Mouse (Mus musculus) lung, postnatal 0 days (tissue): Measurements from ENCODE around the gene Ntn1. TPM values are rescaled to one million over a fixed set of nuclear protein-coding genes. Genes with fewer than 3 reads are reported as not detected.

Source experiments
- ATAC-seq: fragments of 200-750 bp; cut with Nextera tagmentation; 2 replicates; pipeline ENCODE4 v1.8.0; 2017; ENCODE audit warnings: moderate library complexity
- DNase-seq: peaks from one replicate; pipeline ENCODE4 v3.0.0-alpha.2; 2016; ENCODE audit warnings: low spot score
- H3K27ac ChIP-seq: fragments of 300-500 bp; sonication (generic); 2 replicates; pipeline ENCODE4 v1.5.1; 2014; ENCODE audit warnings: antibody characterized with exemption, mild to moderate bottlenecking, low read length, mixed read lengths
- H3K27me3 ChIP-seq: fragments of 300-500 bp; sonication (generic); replicated peaks from 2 replicates; pipeline ENCODE4 v1.6.1; 2014; ENCODE audit warnings: low read length, mixed read lengths; ENCODE audit not compliant: insufficient read depth
- H3K36me3 ChIP-seq: fragments of 300-500 bp; sonication (generic); 2 replicates; pipeline ENCODE4 v1.6.1; 2014; ENCODE audit warnings: low read length, mixed read lengths; ENCODE audit not compliant: insufficient read depth
- H3K4me1 ChIP-seq: fragments of 300-500 bp; sonication (generic); 2 replicates; pipeline ENCODE4 v1.6.1; 2014; ENCODE audit warnings: antibody characterized with exemption, low read depth, low read length, mixed read lengths; ENCODE audit not compliant: insufficient read depth
- H3K4me2 ChIP-seq: fragments of 300-500 bp; sonication (generic); replicated peaks from 2 replicates; pipeline ENCODE4 v1.6.1; 2014; ENCODE audit warnings: low read depth, mild to moderate bottlenecking, low read length, moderate library complexity, mixed read lengths
- H3K4me3 ChIP-seq: fragments of 300-500 bp; sonication (generic); 2 replicates; pipeline ENCODE4 v1.5.1; 2014; ENCODE audit warnings: low read depth, low read length
- H3K9ac ChIP-seq: fragments of 300-500 bp; sonication (generic); replicated peaks from 2 replicates; pipeline ENCODE4 v1.6.1; 2014; ENCODE audit warnings: low read depth, mild to moderate bottlenecking
- H3K9me3 ChIP-seq: fragments of 300-500 bp; sonication (generic); 2 replicates; pipeline ENCODE4 v1.6.1; 2016; ENCODE audit warnings: low read length, mixed read lengths
- CTCF ChIP-seq: IDR thresholded peaks from 2 replicates; pipeline ENCODE4 v1.5.1; 2016; ENCODE audit warnings: antibody characterized with exemption, mild to moderate bottlenecking
- EP300 ChIP-seq: IDR thresholded peaks from 2 replicates; pipeline ENCODE4 v1.6.1; 2016; ENCODE audit warnings: antibody characterized with exemption, mild to moderate bottlenecking, control low read depth
- WGBS: fragments of 180-500 bp; shearing (Covaris S2); extraction: QIAGEN DNeasy Blood & Tissue Kit; methylation state at CpG from one replicate; pipeline ENCODE4 v1.1.7; 2014; 5-methylcytosine and 5-hydroxymethylcytosine counted together
- polyA plus RNA-seq: library from polyadenylated mRNA; unstranded; fragments of >200 nt; fragmentation: Nextera tagmentation; extraction: Ambion mirVana; gene quantifications from 2 replicates; pipeline ENCODE4 v1.2.1, GENCODE M21; 2015

The Ntn1 gene
- polyA plus RNA-seq, 1 experiment from 2014 or later: 7.2 TPM

DNA sequence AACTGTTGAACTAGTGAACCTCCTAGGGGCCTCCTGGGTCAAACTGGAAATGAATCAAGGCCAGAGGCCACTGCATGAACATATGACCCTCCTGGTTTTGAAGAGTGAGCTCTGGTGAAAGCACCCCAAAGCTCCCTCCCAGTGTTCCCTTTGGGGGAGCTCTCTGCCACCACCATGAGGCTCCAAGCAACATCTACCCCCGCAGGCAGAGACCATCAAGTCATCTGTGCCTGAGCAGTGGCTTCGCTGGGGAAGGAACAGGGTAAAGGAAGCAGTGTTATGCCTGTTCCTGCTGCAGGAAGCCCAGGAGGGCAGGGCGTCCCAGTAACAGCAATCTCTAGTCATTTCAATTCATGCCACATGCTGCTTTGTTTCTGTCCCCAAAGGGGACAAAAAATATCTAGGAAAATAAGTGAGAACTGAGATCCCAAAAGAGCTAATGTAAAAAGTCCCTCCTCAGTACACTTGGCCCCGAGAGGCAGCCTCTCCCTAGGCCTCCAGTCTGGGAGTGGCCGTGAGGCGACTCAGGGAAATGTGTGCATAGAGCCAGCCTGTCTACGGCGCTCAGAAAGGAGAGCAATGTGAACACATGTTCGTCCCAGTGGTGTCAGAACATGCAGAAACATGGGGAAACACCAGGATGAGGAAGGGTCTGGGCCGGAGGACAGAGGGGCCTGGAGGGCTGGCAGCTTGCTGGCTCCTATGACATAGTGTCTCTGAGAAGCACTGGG is 139.3 kb downstream of the Ntn1 start:
- peak; percentile 27 for TF ChIP-seq CTCF
- TF ChIP-seq EP300: no peak
- H3K27ac ChIP-seq: no peak overlapping the region
- H3K9me3 ChIP-seq: no peaks in the 10 kb centered on the region
- DNase-seq (no peak), ATAC-seq (no peak)
- no peak overlapping the region for H3K4me3 ChIP-seq
- 0 out of 2 replicates have a peak, but pooled peaks cover 6% of the 10 kb centered on the region for H3K4me1 ChIP-seq
- 50% methylated on average over 10 of the region's 10 CpGs for WGBS
- no peaks in the 10 kb centered on the region for H3K36me3 ChIP-seq
- H3K27me3 ChIP-seq: no peaks in the 10 kb centered on the region
- H3K4me2 ChIP-seq: no peak overlapping the region
- no peak overlapping the region for H3K9ac ChIP-seq

DNA sequence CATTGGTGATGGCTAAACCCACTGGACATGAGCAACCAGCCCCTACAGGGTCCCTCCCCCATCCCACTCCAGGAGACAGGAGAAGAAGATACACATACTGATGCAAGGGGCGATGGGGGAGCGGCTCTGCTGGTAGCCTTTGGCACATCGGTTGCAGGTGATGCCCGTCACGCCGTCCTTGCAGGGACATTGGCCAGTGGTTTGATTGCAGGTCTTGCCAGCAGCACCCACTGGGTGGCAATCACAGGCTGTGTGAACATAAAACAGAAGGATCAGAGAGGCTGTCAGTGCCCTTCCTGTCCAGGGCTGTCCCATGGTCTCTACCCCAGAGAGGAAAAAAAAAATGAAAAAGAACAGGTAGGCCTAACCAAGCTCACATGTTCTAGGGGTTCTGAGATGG is 140.2 kb downstream of the Ntn1 start:
- Histone ChIP-seq H3K4me2 (no peak overlapping the region), H3K36me3 (no peaks in the 10 kb centered on the region), H3K9ac (no peak overlapping the region), H3K4me3 (no peak overlapping the region), H3K27ac (no peak overlapping the region), H3K27me3 (no peaks in the 10 kb centered on the region), H3K4me1 (0 out of 2 replicates have a peak, but pooled peaks cover 6% of the 10 kb centered on the region), H3K9me3 (no peaks in the 10 kb centered on the region)
- TF ChIP-seq EP300 (no peak), CTCF (peak; percentile 23; the same call in 1 of the 2 replicates)
- WGBS: 96% methylated on average over 6 of the region's 6 CpGs
- ATAC-seq (no peak), DNase-seq (no peak)

DNA sequence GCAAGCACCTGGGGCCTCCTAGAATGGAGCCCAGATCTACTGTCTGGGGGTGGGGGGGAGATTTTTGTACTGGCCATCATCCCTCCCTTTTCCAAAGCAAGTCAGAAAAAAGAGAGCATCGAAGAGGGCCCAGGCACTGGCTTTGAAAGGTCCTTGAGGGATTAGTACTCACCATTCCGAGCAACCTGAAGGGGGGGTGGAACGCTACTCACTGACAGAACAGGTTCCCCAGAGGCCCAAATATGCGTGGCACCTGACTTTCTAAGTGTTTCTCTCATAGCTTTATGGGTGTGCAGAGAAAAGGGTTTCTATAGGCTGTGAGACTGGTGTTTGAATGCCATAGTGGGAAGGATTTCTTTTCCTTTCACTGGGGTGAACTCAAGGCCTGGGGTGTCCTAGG is 142.1 kb downstream of the Ntn1 start:
- ATAC-seq: peak; percentile 66
- no peak overlapping the region for H3K4me3 ChIP-seq
- WGBS: 67% methylated on average over 4 of the region's 4 CpGs
- H3K4me2 ChIP-seq: no peak overlapping the region
- H3K4me1 ChIP-seq: 0 out of 2 replicates have a peak, but pooled peaks cover 6% of the 10 kb centered on the region
- H3K9me3 ChIP-seq: no peaks in the 10 kb centered on the region
- no peaks in the 10 kb centered on the region for H3K27me3 ChIP-seq
- TF ChIP-seq EP300 (0 out of 2 replicates have a peak, but pooled peaks have one; percentile 18), CTCF (peak; percentile 42)
- no peak overlapping the region for H3K9ac ChIP-seq
- H3K36me3 ChIP-seq: no peaks in the 10 kb centered on the region
- peak; percentile 72 for DNase-seq
- no peak overlapping the region for H3K27ac ChIP-seq

DNA sequence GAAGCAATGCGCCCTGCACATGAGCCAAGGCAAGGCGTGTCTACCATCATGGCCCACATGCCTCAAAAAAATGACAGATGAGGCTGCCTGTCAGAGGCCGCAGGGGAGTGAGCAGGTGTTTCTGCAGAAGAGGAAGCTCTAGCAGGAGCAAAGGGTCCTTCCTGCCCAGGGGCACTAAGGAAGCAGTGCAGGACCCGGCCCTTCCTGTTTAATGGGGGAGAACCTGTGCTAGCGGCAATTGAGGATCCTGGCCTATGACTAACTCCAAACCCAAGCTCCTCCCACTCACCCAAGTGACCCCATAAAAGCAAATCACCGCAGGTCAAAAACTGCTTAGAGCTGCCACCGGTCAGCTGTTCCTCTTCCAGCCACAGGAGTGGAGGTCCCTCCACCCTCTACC is 147.1 kb downstream of the Ntn1 start:
- Histone ChIP-seq H3K4me2 (no peak overlapping the region), H3K36me3 (no peaks in the 10 kb centered on the region), H3K27me3 (no peaks in the 10 kb centered on the region), H3K4me3 (no peak overlapping the region), H3K4me1 (no peaks in the 10 kb centered on the region), H3K27ac (no peak overlapping the region), H3K9me3 (no peaks in the 10 kb centered on the region), H3K9ac (no peak overlapping the region)
- 55% methylated on average over 7 of the region's 7 CpGs for WGBS
- TF ChIP-seq CTCF: no peak
- no peak for TF ChIP-seq EP300
- ATAC-seq: peak; percentile 46
- no peak for DNase-seq

DNA sequence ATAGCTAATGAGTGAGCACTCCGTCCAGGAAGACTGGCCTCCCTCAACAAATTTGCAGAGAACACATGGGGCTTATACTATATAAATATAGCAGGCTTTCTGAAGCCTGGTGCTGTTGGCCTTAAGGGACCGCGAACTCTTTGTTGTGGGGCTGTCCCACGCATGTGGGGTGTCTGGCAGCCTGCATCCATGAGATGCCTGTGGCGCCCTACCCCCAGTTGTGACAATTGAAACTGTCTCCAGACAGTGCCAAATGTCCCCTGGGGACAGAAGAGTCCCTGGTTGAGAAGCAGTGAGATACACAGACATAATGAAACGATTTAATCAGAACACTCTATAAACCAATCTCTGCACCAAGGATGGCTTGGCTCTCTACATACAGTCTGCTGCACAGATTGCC is 150.5 kb downstream of the Ntn1 start:
- DNase-seq: no peak
- Histone ChIP-seq H3K9ac (no peak overlapping the region), H3K9me3 (no peaks in the 10 kb centered on the region), H3K4me2 (no peak overlapping the region), H3K36me3 (no peaks in the 10 kb centered on the region), H3K27ac (no peak overlapping the region), H3K4me1 (no peaks in the 10 kb centered on the region), H3K27me3 (no peaks in the 10 kb centered on the region), H3K4me3 (no peak overlapping the region)
- ATAC-seq: no peak
- TF ChIP-seq EP300 (no peak), CTCF (no peak)
- 78% methylated on average over 6 of the region's 6 CpGs for WGBS

DNA sequence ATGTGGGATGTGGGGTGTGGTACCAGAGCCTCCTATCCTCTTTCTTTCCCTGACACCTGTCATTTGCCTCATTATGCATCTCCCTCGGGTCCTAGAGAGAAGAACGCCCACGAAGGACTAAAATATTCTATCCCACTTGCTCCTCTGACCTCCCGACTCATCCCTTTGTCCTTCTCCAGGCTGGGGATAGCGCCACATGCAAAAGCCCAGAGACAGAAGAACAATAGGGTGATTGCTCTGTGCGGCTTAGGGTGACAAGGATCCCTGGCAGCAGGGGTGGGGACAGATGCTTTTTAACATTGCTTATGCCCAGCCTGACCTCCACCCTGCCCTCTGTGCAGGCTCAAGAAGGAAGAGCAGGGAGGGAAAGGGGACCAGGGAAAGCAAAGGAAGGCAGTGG is 152.7 kb downstream of the Ntn1 start:
- no peaks in the 10 kb centered on the region for H3K4me1 ChIP-seq
- no peak for TF ChIP-seq EP300
- no peak for TF ChIP-seq CTCF
- no peak overlapping the region for H3K4me2 ChIP-seq
- H3K27ac ChIP-seq: no peak overlapping the region
- ATAC-seq (no peak), DNase-seq (no peak)
- no peaks in the 10 kb centered on the region for H3K36me3 ChIP-seq
- WGBS: 62% methylated on average over 6 of the region's 6 CpGs
- H3K4me3 ChIP-seq: no peak overlapping the region
- no peak overlapping the region for H3K9ac ChIP-seq
- no peaks in the 10 kb centered on the region for H3K27me3 ChIP-seq
- no peaks in the 10 kb centered on the region for H3K9me3 ChIP-seq
